Mouse (Mus musculus): ENCODE measurements around the gene Afg1l. TPM values are rescaled to one million over a fixed set of nuclear protein-coding genes. Genes with fewer than 3 reads are reported as not detected.
A peak's percentile ranks its signal among the peaks of the same experiment; 100 is the strongest.

The Afg1l gene
- polyA plus RNA-seq, 1 experiment from 2014 or later, result 12.0 TPM

GRCm38 (mm10) chr10:42476774-42477475 lies 1.4 kb downstream of the Afg1l start:
- peak overlapping the region; percentile 98 for H3K27ac ChIP-seq (replicated peaks)
- peak overlapping the region; percentile 88 for H3K4me2 ChIP-seq
- peak overlapping the region; percentile 79; the same call in 1 of the 2 replicates for H3K4me3 ChIP-seq
- no peak overlapping the region for H3K9ac ChIP-seq
- no peaks in the 10 kb centered on the region for H3K27me3 ChIP-seq (replicated peaks)
- H3K4me1 ChIP-seq, result peaks cover 21% of the 10 kb centered on the region
- WGBS, result 89% methylated on average over 10 of the region's 10 CpGs
- peaks cover 14% of the 10 kb centered on the region for H3K36me3 ChIP-seq
- H3K9me3 ChIP-seq, result no peaks in the 10 kb centered on the region
- no peak for ATAC-seq (ENCODE audit: extremely low read depth, insufficient number of reproducible peaks, low FRiP score, low TSS enrichment)

- WGBS, result 74% methylated on average over 6 of the region's 6 CpGs
These were observed 3.3 kb downstream of the Afg1l start for GRCm38 (mm10) chr10:42474946-42475514.

DNA sequence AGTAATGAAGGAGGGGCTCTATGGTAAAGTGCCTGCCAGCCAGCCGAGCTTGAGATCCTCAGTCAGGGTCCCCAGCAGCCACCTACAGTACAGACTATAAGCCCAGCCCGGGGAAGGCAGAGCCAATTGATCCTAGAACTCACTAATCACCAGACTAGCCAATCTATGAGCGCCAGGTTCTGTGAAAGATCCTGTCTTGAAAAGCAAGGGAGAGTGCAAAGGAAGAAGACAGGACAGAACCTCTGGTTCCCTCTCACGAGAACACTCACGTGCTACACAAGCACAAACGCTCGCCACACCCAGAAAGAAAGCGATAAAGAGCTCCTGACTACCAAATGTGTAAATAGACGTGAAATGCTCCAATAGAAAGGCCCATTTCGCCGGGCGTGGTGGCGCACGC lies 13.6 kb downstream of the Afg1l start:
- H3K9ac ChIP-seq, result no peak overlapping the region
- 70% methylated on average over 14 of the region's 14 CpGs for WGBS

More at GRCm38 (mm10) chr10:42474946-42475514, 3.3 kb downstream of the Afg1l start:
- Histone ChIP-seq H3K9me3 (no peaks in the 10 kb centered on the region), H3K27me3 (replicated peaks) (no peaks in the 10 kb centered on the region), H3K9ac (no peak overlapping the region), H3K4me3 (no peak overlapping the region), H3K36me3 (peaks cover 21% of the 10 kb centered on the region), H3K4me2 (no peak overlapping the region), H3K27ac (replicated peaks) (no peak overlapping the region), H3K4me1 (peaks cover 22% of the 10 kb centered on the region)
- no peak for ATAC-seq (ENCODE audit: extremely low read depth, insufficient number of reproducible peaks, low FRiP score, low TSS enrichment)

GRCm38 (mm10) chr10:42464224-42464623 lies 14.1 kb downstream of the Afg1l start:
- peak; percentile 65; the same call in 1 of the 2 replicates for ATAC-seq (ENCODE audit: extremely low read depth, insufficient number of reproducible peaks, low FRiP score, low TSS enrichment)
- Histone ChIP-seq H3K9me3 (peaks cover 8% of the 10 kb centered on the region; the same call in 1 of the 2 replicates), H3K4me1 (peaks cover 23% of the 10 kb centered on the region), H3K4me2 (peak overlapping the region; percentile 36), H3K36me3 (peaks cover 8% of the 10 kb centered on the region), H3K4me3 (no peak overlapping the region), H3K27ac (replicated peaks) (peak overlapping the region; percentile 90), H3K9ac (peak overlapping the region; percentile 59), H3K27me3 (replicated peaks) (no peaks in the 10 kb centered on the region)
- WGBS, result 14% methylated on average over 5 of the region's 5 CpGs

More for the DNA sequence above, 13.6 kb downstream of the Afg1l start:
- Histone ChIP-seq H3K27ac (replicated peaks) (peak overlapping the region; percentile 90), H3K4me1 (peaks cover 23% of the 10 kb centered on the region), H3K4me2 (no peak overlapping the region), H3K27me3 (replicated peaks) (no peaks in the 10 kb centered on the region), H3K4me3 (no peak overlapping the region), H3K36me3 (peaks cover 2% of the 10 kb centered on the region), H3K9me3 (peaks cover 2% of the 10 kb centered on the region; the same call in 1 of the 2 replicates)
- no peak for ATAC-seq (ENCODE audit: extremely low read depth, insufficient number of reproducible peaks, low FRiP score, low TSS enrichment)

DNA sequence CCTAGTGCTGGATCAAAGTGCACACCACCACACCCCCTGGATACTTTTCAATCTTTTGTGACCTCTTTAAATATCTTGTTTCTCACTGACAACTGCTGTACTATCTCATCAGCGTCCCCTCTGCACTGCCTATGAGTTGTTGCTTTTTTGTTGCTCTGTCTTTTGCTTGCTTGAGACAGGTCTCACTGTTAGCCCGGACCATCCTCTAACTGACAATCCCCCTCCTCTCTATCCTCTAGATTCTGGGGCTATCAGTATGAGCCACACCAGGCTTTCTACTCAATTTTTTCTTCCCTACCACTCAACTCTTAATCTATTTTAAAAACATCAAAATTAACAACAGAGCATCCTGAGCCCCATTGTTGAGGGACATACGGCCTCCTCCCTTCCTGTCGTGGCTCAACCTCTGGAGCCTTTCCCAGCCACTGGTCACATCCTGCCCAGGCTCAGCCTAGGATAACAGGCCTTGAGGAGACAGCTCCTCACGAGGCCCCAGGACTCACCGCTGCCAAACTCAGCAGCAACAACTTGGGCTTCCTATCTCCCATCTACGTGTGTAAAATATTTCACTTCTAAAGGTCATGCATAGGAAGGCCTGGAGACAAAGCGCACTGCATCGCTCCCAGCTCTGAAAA lies 20.7 kb downstream of the Afg1l start:
- peaks cover 32% of the 10 kb centered on the region for H3K4me1 ChIP-seq
- H3K36me3 ChIP-seq, result peaks cover 21% of the 10 kb centered on the region
- peak overlapping the region; percentile 86 for H3K27ac ChIP-seq (replicated peaks)
- H3K9me3 ChIP-seq, result peaks cover 13% of the 10 kb centered on the region; the same call in 1 of the 2 replicates
- peak; percentile 76 for ATAC-seq (ENCODE audit: extremely low read depth, insufficient number of reproducible peaks, low FRiP score, low TSS enrichment)
- no peak overlapping the region for H3K4me2 ChIP-seq
- no peak overlapping the region for H3K4me3 ChIP-seq
- H3K9ac ChIP-seq, result peak overlapping the region; percentile 40; the same call in 1 of the 2 replicates
- WGBS, result 47% methylated on average over 9 of the region's 9 CpGs
- H3K27me3 ChIP-seq (replicated peaks), result no peaks in the 10 kb centered on the region

GRCm38 (mm10) chr10:42455981-42456380 lies 22.4 kb downstream of the Afg1l start:
- no peak for ATAC-seq (ENCODE audit: extremely low read depth, insufficient number of reproducible peaks, low FRiP score, low TSS enrichment)
- 72% methylated on average over 5 of the region's 5 CpGs for WGBS
- Histone ChIP-seq H3K27ac (replicated peaks) (0 out of 2 replicates have a peak overlapping the region, but pooled peaks have one; percentile 12), H3K9ac (no peak overlapping the region), H3K36me3 (peaks cover 30% of the 10 kb centered on the region), H3K4me1 (peaks cover 32% of the 10 kb centered on the region), H3K4me3 (no peak overlapping the region), H3K9me3 (peaks cover 13% of the 10 kb centered on the region; the same call in 1 of the 2 replicates), H3K27me3 (replicated peaks) (no peaks in the 10 kb centered on the region), H3K4me2 (no peak overlapping the region)

DNA sequence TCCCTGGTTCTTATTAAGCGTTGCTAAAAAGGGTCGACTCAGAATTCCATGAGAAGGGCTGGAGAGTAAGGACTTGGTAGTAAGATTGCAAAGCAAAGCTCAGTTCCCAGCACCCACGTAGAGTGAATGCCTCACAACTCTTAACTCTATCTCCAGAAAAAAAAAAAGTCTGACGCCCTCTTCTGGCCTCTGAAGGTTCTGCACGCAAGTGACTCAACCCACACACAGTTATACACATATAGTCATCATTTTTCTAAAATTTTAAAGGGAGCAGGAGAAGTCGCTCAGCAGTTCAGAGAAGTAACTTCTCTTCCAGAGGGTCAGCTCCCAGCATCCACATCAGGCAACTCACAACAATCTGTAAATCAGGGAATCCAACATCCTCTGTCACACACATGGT lies 23.7 kb downstream of the Afg1l start:
- Histone ChIP-seq H3K9me3 (peaks cover 10% of the 10 kb centered on the region; the same call in 1 of the 2 replicates), H3K9ac (no peak overlapping the region), H3K4me2 (no peak overlapping the region), H3K27ac (replicated peaks) (no peak overlapping the region; the same call in 1 of the 2 replicates), H3K27me3 (replicated peaks) (no peaks in the 10 kb centered on the region), H3K4me1 (peaks cover 32% of the 10 kb centered on the region), H3K4me3 (no peak overlapping the region), H3K36me3 (peaks cover 30% of the 10 kb centered on the region)
- WGBS, result 69% methylated on average over 6 of the region's 6 CpGs
- ATAC-seq (ENCODE audit: extremely low read depth, insufficient number of reproducible peaks, low FRiP score, low TSS enrichment), result no peak

- Histone ChIP-seq H3K4me2 (no peak overlapping the region), H3K36me3 (peaks cover 26% of the 10 kb centered on the region), H3K4me1 (peaks cover 33% of the 10 kb centered on the region), H3K4me3 (no peak overlapping the region), H3K27me3 (replicated peaks) (no peaks in the 10 kb centered on the region), H3K9ac (no peak overlapping the region), H3K27ac (replicated peaks) (no peak overlapping the region; the same call in 1 of the 2 replicates), H3K9me3 (peaks cover 6% of the 10 kb centered on the region; the same call in 1 of the 2 replicates)
- WGBS, result 50% methylated on average over 11 of the region's 11 CpGs
- no peak for ATAC-seq (ENCODE audit: extremely low read depth, insufficient number of reproducible peaks, low FRiP score, low TSS enrichment)
These were observed 24.1 kb downstream of the Afg1l start for GRCm38 (mm10) chr10:42454266-42454665.

- Histone ChIP-seq H3K9ac (no peak overlapping the region), H3K4me1 (peaks cover 20% of the 10 kb centered on the region), H3K4me2 (no peak overlapping the region), H3K9me3 (no peaks in the 10 kb centered on the region), H3K27ac (replicated peaks) (no peak overlapping the region), H3K4me3 (no peak overlapping the region), H3K27me3 (replicated peaks) (no peaks in the 10 kb centered on the region), H3K36me3 (peaks cover 23% of the 10 kb centered on the region)
- no peak for ATAC-seq (ENCODE audit: extremely low read depth, insufficient number of reproducible peaks, low FRiP score, low TSS enrichment)
- WGBS, result 78% methylated on average over 3 of the region's 4 CpGs
These were observed 28.7 kb downstream of the Afg1l start for GRCm38 (mm10) chr10:42449672-42450071.

DNA sequence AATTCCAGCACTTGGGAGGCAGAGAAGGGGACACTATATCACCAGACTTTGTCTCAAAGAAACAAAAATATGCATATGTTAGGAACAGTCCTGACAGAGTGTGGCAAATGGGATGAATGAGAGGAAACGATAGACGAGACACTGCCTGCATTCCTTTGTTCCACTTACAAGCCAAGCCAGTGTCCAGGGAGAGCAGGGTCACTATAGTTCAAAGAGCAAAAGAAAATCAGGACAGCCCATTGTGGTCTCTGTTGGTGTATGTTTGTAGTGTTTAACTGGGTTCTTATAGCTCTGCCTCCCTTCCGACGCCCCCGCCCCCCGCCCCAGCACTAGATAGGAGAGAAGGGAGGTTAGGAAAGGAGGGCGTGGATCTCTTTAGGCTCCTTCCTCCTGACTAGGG lies 30.0 kb downstream of the Afg1l start:
- no peak overlapping the region for H3K4me3 ChIP-seq
- H3K36me3 ChIP-seq, result peaks cover 19% of the 10 kb centered on the region
- 23% methylated on average over 7 of the region's 7 CpGs for WGBS
- peaks cover 15% of the 10 kb centered on the region for H3K4me1 ChIP-seq
- no peak for ATAC-seq (ENCODE audit: extremely low read depth, insufficient number of reproducible peaks, low FRiP score, low TSS enrichment)
- no peak overlapping the region for H3K9ac ChIP-seq
- no peaks in the 10 kb centered on the region for H3K9me3 ChIP-seq
- no peak overlapping the region for H3K4me2 ChIP-seq
- H3K27ac ChIP-seq (replicated peaks), result 0 out of 2 replicates have a peak overlapping the region, but pooled peaks have one; percentile 17
- H3K27me3 ChIP-seq (replicated peaks), result no peaks in the 10 kb centered on the region

DNA sequence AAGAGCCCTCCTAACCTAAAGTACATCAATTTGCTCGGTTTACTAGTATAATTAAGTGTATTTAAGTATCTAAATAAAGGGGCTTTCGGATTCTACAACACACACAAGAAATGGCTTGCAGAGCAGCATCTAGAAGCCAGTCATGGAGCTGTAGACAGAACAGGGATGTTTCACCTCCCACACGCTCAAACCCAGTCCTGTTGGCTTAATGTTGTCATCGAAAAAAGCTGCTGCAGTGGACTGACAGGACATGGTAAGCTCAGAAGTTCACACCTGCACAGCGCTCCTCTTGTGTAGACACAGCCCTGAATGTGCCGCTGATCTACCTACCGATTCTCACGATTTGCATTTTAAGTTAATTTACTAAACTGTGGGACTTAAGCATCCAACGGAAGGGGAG lies 32.2 kb downstream of the Afg1l start:
- Histone ChIP-seq H3K9me3 (no peaks in the 10 kb centered on the region), H3K4me1 (peaks cover 15% of the 10 kb centered on the region), H3K27ac (replicated peaks) (no peak overlapping the region), H3K4me3 (no peak overlapping the region), H3K27me3 (replicated peaks) (no peaks in the 10 kb centered on the region), H3K4me2 (no peak overlapping the region), H3K36me3 (peaks cover 5% of the 10 kb centered on the region), H3K9ac (no peak overlapping the region)
- 51% methylated on average over 9 of the region's 9 CpGs for WGBS
- no peak for ATAC-seq (ENCODE audit: extremely low read depth, insufficient number of reproducible peaks, low FRiP score, low TSS enrichment)
